Mouse (Mus musculus) splenic B cell, adult 2 months (primary cell): ENCODE data around the gene Vmn1r107.
"Not testable (repeated sequence)": the region's sequence is repeated elsewhere in the genome, so short reads cannot be mapped to it uniquely, and the experiment has no call there.

ENCODE experiments used
- DNase-seq: peaks from one replicate; pipeline ENCODE4 v3.0.0-alpha.2; 2011; ENCODE audit warnings: low read depth, low spot score
- H3K27me3 ChIP-seq: 2 replicates; pipeline ENCODE4 v1.6.1; 2012; ENCODE audit warnings: mild to moderate bottlenecking, low read length, moderate library complexity, mixed read lengths; ENCODE audit not compliant: control insufficient read depth, poor library complexity, insufficient read depth, severe bottlenecking
- H3K36me3 ChIP-seq: 2 replicates; pipeline ENCODE4 v1.6.1; 2012; ENCODE audit warnings: mild to moderate bottlenecking, low read length, moderate library complexity, mixed read lengths; ENCODE audit not compliant: control insufficient read depth, poor library complexity, insufficient read depth, severe bottlenecking

Vmn1r107 gene

DNA sequence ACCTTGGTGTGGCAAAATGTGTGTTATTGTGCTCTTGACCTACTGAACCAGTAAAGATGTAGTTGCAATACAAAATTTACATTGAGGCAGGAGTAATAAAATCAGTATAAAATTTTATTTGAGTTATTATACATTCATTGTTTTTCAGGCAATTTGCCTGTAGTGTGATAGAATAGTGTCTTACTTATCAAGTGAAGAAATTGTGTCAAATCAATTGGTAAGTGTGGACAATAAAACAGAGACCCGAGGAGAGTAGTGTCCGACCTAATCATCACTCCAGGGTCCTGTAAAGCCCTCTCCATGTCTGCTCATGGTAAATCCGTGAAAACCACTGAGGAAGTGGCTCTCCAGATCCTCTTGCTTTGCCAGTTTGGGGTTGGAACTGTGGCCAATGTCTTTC, at the start of gene Vmn1r107:
TSS of gene Vmn1r107 (plus strand) at position 301 of the 400 bp plus-strand sequence.
- not testable (repeated sequence) for DNase-seq, H3K36me3 ChIP-seq, H3K27me3 ChIP-seq

DNA sequence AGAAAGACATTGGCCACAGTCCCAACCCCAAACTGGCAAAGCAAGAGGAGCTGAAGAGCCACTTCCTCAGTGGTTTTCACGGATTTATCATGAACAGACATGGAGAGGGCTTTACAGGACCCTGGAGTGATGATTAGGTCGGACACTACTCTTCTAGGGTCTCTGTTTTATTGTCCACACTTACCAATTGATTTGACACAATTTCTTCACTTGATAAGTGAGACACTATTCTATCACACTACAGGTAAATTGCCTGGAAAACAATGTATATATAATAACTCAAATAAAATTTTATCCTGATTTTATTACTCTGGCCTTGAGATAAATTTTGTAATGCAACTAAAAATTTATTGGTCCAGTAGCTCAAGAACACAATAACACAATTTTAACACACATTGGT, 34.4 kb downstream of the Vmn1r107 start, which contains the start of gene Vmn1r111:
TSS of gene Vmn1r111 (minus strand) at position 101 of the 400 bp plus-strand sequence.
- not testable (repeated sequence) for DNase-seq, H3K27me3 ChIP-seq, H3K36me3 ChIP-seq
